Mouse (Mus musculus): ENCODE measurements around the gene Mreg.
A peak's percentile ranks its signal among the peaks of the same experiment; 100 is the strongest.
"Not testable (repeated sequence)": the region's sequence is repeated elsewhere in the genome, so short reads cannot be mapped to it uniquely, and the experiment has no call there.

- TF ChIP-seq CTCF (IDR thresholded peaks at IDR 0.05; ENCODE audit: borderline replicate concordance, extremely low read depth, insufficient read depth, insufficient read length) = peak; percentile 23; the same call in 1 of the 2 replicates
- not testable (repeated sequence) for TF ChIP-seq POLR2A (IDR thresholded peaks at IDR 0.05; ENCODE audit: borderline replicate concordance, extremely low read depth, insufficient read depth, insufficient read length, poor library complexity, severe bottlenecking)
Observed at GRCm38 (mm10) chr1:72232592-72232991, 20.5 kb upstream of the Mreg start.

Measured in brain, embryonic 14.5 days (tissue).